Comparison of ENCODE assay signal across 14 mouse cellular contexts in genomic region chr2:18232883-18233567, GRCm38 (mm10).
A peak's percentile ranks its signal among the peaks of the same experiment; 100 is the strongest.
DNase-seq lines count a peak whose midpoint lies in the region; ATAC-seq lines count a peak whose summit lies in the region.
"Had no signal": no experiment of that assay in that cellular context is flagged by ENCODE, and none has a peak within 500 bp of the region (broad histone marks: within the 10 kb centered on the region; RNA-seq: fewer than 3 reads in every experiment).

No protein-coding gene starts in this region.

- H3K4me1 ChIP-seq in hindbrain, embryonic 10.5 days (replicated peaks) = peaks cover 52% of the 10 kb centered on the region
- H3K4me1 ChIP-seq in midbrain, embryonic 14.5 days (ENCODE audit: control insufficient read depth, insufficient read depth, low read length) = 0 out of 2 replicates have a peak, but pooled peaks cover 8% of the 10 kb centered on the region

- H3K9me3 ChIP-seq in hindbrain, embryonic 10.5 days = no peaks in the 10 kb centered on the region
- no peaks in the 10 kb centered on the region for H3K9me3 ChIP-seq in midbrain, embryonic 14.5 days (ENCODE audit: control insufficient read depth, low read length)
- H3K9me3 ChIP-seq: heart, embryonic 12.5 days; limb, embryonic 15.5 days had no signal

- peak; percentile 80; the same call in 1 of the 2 replicates for ATAC-seq in midbrain, embryonic 14.5 days (ENCODE audit: low FRiP score, low TSS enrichment)
- ATAC-seq in cerebellum, adult (ENCODE audit: insufficient number of reproducible peaks, low FRiP score, low TSS enrichment) = no peak
- ATAC-seq: inflammation-experienced regulatory T-cells, adult 6 months had no signal

- peak overlapping the region; percentile 3; the same call in 1 of the 2 replicates for H3K27ac ChIP-seq in hindbrain, embryonic 10.5 days
- peak overlapping the region; percentile 14; the same call in 1 of the 2 replicates for H3K27ac ChIP-seq in midbrain, embryonic 14.5 days (replicated peaks; ENCODE audit: low read depth, low read length)
- H3K27ac ChIP-seq: limb, embryonic 15.5 days had no signal

- H3K36me3 ChIP-seq in hindbrain, embryonic 10.5 days = no peaks in the 10 kb centered on the region
- H3K36me3 ChIP-seq in midbrain, embryonic 14.5 days (ENCODE audit: control insufficient read depth, insufficient read depth, low read length) = no peaks in the 10 kb centered on the region
- H3K36me3 ChIP-seq: limb, embryonic 15.5 days had no signal

- WGBS in hindbrain, embryonic 10.5 days = 10% methylated on average over 5 of the region's 5 CpGs
- 3% methylated on average over 5 of the region's 5 CpGs for WGBS in midbrain, embryonic 14.5 days

- no peak overlapping the region for H3K4me3 ChIP-seq in hindbrain, embryonic 10.5 days
- no peak overlapping the region for H3K4me3 ChIP-seq in midbrain, embryonic 14.5 days (replicated peaks; ENCODE audit: low read depth, low read length)
- H3K4me3 ChIP-seq: heart, embryonic 12.5 days; limb, embryonic 15.5 days had no signal

- no peaks in the 10 kb centered on the region for H3K27me3 ChIP-seq in hindbrain, embryonic 10.5 days (ENCODE audit: insufficient read depth, poor library complexity, severe bottlenecking)
- no peaks in the 10 kb centered on the region for H3K27me3 ChIP-seq in midbrain, embryonic 14.5 days (ENCODE audit: control insufficient read depth, insufficient read depth, low read length)
- H3K27me3 ChIP-seq: heart, embryonic 12.5 days; limb, embryonic 15.5 days had no signal

- DNase-seq in 416B (ENCODE audit: low read depth) (peak; percentile 36), ZHBTc4 (ENCODE audit: low read depth, low spot score) (peak; percentile 26)
- DNase-seq in hindbrain, embryonic 10.5 days (ENCODE audit: low spot score) = peak; percentile 40
- DNase-seq in midbrain, embryonic 14.5 days = peak; percentile 69
- no peak for DNase-seq in adrenal gland, postnatal 14 days
- no peak for DNase-seq in kidney, adult 11 months
- DNase-seq: adrenal gland, postnatal 36 days; cerebellum, adult 18-20 months; kidney, postnatal 25 days; thymus, postnatal 25 days had no signal

- no peak overlapping the region for H3K9ac ChIP-seq in midbrain, embryonic 14.5 days (replicated peaks; ENCODE audit: low read length)
- H3K9ac ChIP-seq: heart, embryonic 12.5 days; limb, embryonic 15.5 days had no signal

- no peak overlapping the region for H3K4me2 ChIP-seq in midbrain, embryonic 14.5 days (ENCODE audit: low read length)
- H3K4me2 ChIP-seq: heart, embryonic 12.5 days; limb, embryonic 15.5 days had no signal

Comparison
In these comparisons a context has a peak if more than half of its experiments do, and no peak if none do; other contexts are left out.
1. DNase-seq: peak in 416B (single experiment), ZHBTc4 (single experiment), hindbrain, embryonic 10.5 days (single experiment) and midbrain, embryonic 14.5 days (single experiment); none in adrenal gland, postnatal 14 days (single experiment) and kidney, adult 11 months (single experiment).